Mouse (Mus musculus) G1E-ER4 (cell line): ENCODE measurements around the gene Enox1. TPM values are rescaled to one million over a fixed set of nuclear protein-coding genes. Genes with fewer than 3 reads are reported as not detected.

ENCODE experiments used
- GATA1 ChIP-seq: IDR thresholded peaks from one replicate; pipeline ENCODE4 v1.8.0; 2012; ENCODE audit warnings: low read length, inconsistent platforms
- polyA plus RNA-seq: library from polyadenylated mRNA; stranded (reverse); fragments of >175 nt; gene quantifications from 2 replicates; pipeline ENCODE4 v1.2.3, GENCODE M21; 2012

Enox1 gene
- polyA plus RNA-seq, 1 experiment: not detected

DNA sequence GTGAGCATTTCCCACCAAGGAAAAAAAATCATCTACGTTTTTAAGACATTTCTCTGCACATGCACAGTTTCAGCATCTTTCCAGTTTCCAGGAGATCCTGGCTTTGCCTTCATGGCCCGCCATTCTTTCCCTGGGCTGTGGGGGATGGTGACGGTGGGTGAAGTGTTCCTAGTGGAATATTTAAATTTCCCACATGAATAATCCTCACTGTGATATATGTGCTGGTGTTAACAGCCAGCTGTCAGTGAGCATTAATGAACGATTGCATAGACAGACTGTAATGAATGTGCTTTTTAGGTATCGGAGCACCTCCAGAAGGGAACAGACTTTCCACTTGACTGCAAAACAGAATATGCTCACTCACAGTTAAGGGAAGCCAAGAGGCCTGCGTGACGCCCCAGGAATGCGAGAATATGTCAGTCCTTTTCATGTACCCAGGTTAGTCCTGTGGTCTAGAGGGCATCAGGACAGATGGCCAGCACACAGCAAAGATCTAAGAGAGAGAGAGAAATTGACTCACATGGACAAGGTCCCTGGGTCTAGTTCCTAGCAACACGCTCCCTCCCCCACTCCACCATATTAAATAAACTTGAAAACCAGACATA, 558.5 kb downstream of the Enox1 start:
- no peak for TF ChIP-seq GATA1

DNA sequence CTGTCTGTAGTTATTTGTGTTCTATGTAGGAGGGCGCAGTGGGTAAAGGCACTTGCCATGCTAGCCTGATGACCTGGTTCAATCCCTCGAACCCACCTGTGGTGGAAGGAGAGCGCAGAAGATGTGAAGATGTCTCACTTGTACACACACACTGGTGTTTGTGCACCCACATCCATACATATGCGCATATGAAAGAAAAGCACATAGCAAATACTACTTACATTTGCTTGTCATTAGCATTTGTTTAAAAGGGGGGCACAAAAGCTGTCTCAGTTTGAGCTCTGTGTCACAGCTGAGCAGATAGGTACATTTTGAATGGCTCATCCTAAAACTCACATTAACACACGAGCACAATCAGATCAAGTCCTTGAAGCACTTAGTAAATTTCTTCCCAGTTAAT, 560.4 kb downstream of the Enox1 start:
- TF ChIP-seq GATA1: no peak

DNA sequence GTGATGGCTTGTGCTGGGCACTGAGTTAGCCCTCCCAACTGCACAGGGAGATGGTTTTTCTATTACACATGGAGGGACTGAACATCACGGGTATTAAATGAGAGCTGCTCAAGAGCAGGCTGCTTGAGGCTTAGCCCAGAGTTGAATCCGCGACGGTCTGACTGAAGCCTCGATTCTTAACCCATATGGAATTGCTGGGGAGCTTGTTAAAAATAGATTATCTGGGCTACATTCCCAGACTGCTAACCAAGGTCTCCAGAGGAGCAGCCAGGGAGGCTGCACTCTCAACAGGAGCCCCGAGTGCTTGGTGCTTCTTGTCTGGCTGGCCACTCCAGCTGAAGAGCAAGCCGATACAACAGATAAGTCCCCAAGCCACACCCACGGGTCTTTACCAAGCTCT, 562.3 kb downstream of the Enox1 start:
- no peak for TF ChIP-seq GATA1

DNA sequence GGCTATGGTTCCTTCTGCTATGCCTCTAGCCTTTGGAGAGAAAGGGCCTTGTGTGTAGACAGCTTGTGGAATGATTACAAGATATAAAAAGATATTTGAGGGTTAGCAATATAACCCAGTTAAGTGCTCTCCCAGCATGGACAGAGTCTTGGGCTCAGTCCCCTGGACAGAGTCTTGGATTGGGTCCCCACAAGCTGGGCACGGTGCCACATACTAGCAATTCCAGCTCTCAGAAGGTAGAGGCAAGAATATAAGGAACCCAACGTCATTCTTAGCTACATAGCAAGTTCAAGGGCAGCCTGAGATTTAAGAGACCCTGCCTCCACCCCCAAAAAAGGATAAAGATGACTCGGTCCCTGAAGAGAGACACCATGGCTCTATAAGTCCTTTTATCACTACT, 581.5 kb downstream of the Enox1 start:
- no peak for TF ChIP-seq GATA1

DNA sequence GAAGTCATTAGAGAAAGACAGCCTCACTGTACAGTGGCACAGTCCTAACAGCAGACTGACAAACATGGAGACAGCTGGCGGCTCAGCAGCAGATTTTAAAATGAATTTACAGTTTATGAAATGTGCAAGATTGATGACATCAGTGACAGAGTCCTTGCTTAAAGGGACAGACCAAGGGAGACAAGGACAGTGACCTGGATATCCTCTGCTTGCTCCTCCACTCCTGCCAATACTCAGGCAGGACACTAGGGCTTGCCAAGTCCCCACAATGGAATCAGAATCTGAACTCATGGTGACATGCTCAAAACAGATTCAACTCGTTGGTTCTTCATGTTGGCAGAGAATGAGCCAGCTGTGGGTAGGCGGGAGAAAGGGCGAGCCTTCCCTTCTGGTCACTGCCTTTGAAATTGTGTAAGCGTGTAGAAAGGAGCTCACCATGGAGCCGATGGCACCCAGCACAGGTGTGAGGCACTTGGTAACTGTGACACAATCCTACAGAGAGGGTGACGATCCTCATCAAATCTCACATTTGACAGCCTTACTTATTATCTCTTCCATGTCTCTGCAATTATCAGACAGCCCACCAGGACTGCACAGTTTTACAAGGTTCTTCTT, 582.3 kb downstream of the Enox1 start:
- TF ChIP-seq GATA1: no peak

DNA sequence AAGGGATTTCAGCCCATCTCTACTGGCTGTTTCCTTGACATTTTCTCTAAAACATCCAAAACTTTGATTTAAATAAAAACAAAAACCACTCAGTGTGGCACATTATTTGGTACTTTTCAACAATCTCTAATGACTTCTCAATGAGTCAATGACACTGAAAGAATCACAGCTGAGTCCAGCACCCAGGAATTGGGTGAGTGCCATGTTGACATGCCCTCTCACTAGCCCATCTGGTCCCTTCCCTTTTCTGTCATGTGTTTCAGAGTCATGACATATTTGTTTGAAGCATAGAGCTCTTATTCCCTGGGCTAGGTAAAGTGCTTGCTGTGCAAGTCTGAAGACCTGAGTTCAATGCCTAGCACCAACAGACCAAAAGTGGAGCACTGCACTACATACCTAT, 582.8 kb downstream of the Enox1 start:
- no peak for TF ChIP-seq GATA1

DNA sequence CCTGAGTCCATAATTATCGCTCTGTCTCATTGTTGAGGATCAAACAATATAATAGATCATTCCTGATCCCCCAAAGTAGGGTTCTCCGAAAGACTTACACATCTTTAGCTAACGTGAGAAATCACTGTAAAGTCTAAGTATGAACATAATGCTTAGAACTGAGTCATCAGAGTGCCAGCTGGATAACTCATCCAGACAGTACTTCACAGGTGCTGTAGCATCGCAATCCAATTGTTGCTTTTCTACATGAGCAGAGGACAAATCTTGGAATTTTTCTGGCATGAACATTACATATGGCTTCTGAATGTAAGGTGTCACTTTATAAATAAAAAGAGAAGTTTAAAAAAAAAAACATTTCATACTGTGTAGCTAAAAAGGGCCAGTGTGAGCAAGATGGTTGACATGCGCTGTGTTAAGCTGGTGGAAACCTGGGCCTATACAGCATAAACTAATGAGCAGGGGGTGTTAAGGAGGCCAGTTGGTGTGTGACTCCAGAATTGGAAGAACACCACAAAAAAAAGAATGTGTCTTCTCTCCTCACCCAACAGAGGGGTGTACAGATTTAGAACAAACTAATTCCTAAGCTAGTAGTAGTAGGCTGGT, 588.2 kb downstream of the Enox1 start:
- no peak for TF ChIP-seq GATA1

DNA sequence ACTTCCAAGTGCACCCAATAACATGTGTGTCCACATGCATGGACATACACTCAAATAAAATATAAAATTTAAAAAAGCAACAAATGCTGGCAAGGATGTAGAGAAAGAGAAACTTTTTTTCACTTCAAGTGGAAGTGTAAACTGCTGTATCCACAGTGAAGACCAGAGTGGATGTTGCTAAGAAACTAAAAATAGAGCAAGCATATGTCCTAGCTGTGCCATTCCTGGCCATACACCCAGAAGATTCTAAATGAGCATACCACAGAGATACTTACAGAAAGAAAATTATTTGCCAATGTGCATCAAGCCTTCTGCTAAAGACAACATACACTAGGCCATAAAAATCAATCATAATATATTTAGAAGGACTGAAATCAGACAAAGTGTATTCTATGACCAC, 592.4 kb downstream of the Enox1 start:
- TF ChIP-seq GATA1: no peak

Other genes with a start within 250 kb of the Enox1 start
- gene Ccdc122, start 120.0 kb upstream of the Enox1 start, polyA plus RNA-seq: not detected in 2 replicates
- not detected in 2 replicates for gene Lacc1, start 119.9 kb upstream of the Enox1 start, polyA plus RNA-seq